Mouse (Mus musculus) liver, embryonic 11.5 days (tissue): ENCODE results near the gene Polr3e. TPM values are rescaled to one million over a fixed set of nuclear protein-coding genes. Genes with fewer than 3 reads are reported as not detected.

Experiments used
- polyA plus RNA-seq: library from polyadenylated mRNA; unstranded; fragments of >200 nt; fragmentation: Nextera tagmentation; extraction: Ambion mirVana; gene quantifications from 2 replicates; pipeline ENCODE4 v1.2.1, GENCODE M21; 2014

Gene Polr3e
- polyA plus RNA-seq, 1 experiment from 2014 or later: 31.3 TPM

Other genes with a start within 250 kb of the Polr3e start
- 0.23 and 0.29 TPM in 2 replicates for gene Pdzd9, start 247.4 kb upstream of the Polr3e start, polyA plus RNA-seq
- gene Mosmo, start 240.1 kb upstream of the Polr3e start, polyA plus RNA-seq: 11.3 and 12.7 TPM in 2 replicates
- 0.08 TPM in 1 of 2 replicates, not detected in the other for gene Vwa3a, start 178.4 kb upstream of the Polr3e start, polyA plus RNA-seq
- gene Gm5737, start 105.4 kb upstream of the Polr3e start, polyA plus RNA-seq: not detected in 2 replicates
- 21.2 and 23.2 TPM in 2 replicates for gene Eef2k, start 74.9 kb upstream of the Polr3e start, polyA plus RNA-seq
- gene Cdr2, start 64.6 kb downstream of the Polr3e start, polyA plus RNA-seq: 16.3 and 17.3 TPM in 2 replicates
- 0.38 TPM in 1 of 2 replicates, not detected in the other for gene Mfsd13b, start 64.8 kb downstream of the Polr3e start, polyA plus RNA-seq
- 105 and 112 TPM in 2 replicates for gene Mettl9, start 116.7 kb downstream of the Polr3e start, polyA plus RNA-seq
- gene Igsf6, start 156.8 kb downstream of the Polr3e start, polyA plus RNA-seq: 8.4 and 10.2 TPM in 2 replicates
- 0.16 TPM in 1 of 2 replicates, not detected in the other for gene Otoa, start 163.9 kb downstream of the Polr3e start, polyA plus RNA-seq